Mouse (Mus musculus) gonadal fat pad, adult 2 months (tissue): ENCODE measurements around the gene Dstn. TPM values are rescaled to one million over a fixed set of nuclear protein-coding genes. Genes with fewer than 3 reads are reported as not detected.

Source experiments
- DNase-seq: peaks from one replicate; pipeline ENCODE4 v3.0.0-alpha.2; 2012; ENCODE audit warnings: low read depth
- polyA plus RNA-seq: library from polyadenylated mRNA; depleted of rRNA; stranded (reverse); fragments of >200 nt; gene quantifications from 2 replicates; pipeline ENCODE4 v1.2.3, GENCODE M21; 2012

The Dstn gene
- polyA plus RNA-seq, 1 experiment: 64.9 TPM

GRCm38 (mm10) chr2:143915600-143916135, 548 bp downstream of the Dstn start:
- DNase-seq: no peak

DNA sequence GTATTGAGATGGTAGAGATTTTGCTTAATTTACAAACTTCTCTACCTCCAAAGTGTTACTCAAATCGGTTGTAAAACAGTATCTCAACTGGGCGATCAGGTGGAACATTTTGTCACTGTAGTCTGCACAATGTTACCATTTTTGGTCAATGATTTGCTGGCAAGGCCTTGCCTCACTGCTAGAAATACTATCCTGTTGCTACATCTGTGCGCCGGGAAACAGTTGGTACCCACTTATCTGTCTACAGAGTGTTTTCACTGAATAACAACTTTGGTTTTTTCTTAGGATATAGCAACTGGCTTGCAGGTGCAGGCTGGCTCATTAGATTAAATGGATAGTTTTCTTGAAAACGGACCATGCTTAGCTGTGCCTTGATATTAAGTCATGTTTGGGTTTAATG, 1.1 kb downstream of the Dstn start:
- DNase-seq: no peak

DNA sequence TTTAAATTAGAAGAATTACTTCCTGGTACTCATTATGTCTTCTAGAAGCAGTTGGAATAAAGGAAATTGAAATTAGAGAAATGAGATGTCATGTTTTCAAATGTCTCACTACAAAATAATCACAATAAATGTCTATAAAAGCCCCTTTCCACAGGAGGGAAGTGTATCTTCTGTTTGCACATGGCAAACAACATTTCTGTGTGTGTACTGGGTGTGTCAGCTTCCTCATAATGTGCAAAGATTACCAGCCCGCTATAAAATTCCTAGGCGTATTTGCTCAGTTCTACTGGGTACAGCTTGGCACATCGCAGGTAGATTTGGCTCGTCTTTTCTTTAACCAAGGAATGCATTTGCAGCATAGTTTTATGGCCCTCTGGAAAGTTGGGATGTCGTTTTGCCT, 2.5 kb downstream of the Dstn start:
- DNase-seq: no peak

DNA sequence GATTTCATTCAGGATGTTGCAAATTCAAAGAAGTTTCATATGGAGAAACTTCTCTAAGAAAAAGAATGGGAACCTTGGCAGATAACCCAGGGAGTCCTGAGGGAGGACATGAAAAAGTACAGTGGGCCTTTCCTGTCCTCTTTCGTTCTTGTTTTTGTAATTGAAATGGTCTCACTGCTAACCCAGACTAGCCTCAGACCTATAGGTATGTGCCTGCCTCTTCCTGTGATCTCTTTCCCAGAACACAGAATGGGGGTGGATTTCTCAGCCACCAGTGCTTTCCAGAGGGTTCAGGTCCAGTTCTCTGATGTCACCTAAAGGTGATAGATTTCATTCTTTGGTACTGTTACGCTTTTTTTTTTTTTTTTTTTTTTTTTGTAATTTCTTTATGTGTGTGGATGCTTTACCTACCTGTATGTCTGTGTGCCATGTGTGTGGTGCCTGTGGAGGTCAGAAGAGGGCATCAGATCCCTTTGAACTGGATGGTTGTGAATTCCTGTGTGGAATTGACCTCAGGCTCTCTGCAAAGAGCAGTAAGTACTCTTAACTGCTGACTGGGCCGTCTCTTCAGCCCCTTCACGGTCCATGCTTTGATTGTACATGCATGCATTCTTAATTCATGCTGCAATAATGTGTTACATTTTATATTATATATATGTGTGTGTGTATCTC, 3.8 kb downstream of the Dstn start:
- DNase-seq: no peak

GRCm38 (mm10) chr2:143924085-143924484, 9.0 kb downstream of the Dstn start:
- DNase-seq: no peak

DNA sequence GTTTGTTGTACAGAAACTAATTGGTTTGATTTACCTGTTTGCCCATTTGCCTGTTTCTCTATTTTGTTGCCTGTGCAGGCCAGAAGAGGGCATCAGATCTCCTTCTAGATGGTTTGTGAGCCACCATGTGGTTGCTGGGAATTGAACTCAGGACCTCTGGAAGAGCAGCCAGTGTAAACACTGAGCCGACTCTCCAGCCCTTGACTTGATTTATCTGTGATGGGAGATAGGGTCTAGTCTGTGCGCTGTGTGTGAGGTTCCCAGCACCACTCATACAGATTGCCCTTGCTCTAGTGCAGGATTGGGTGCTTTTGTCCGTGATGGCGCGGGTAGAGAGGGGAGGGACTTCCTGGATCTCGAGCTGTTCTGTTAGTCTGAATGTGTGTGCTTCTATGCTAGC, 10.7 kb downstream of the Dstn start:
- no peak for DNase-seq

DNA sequence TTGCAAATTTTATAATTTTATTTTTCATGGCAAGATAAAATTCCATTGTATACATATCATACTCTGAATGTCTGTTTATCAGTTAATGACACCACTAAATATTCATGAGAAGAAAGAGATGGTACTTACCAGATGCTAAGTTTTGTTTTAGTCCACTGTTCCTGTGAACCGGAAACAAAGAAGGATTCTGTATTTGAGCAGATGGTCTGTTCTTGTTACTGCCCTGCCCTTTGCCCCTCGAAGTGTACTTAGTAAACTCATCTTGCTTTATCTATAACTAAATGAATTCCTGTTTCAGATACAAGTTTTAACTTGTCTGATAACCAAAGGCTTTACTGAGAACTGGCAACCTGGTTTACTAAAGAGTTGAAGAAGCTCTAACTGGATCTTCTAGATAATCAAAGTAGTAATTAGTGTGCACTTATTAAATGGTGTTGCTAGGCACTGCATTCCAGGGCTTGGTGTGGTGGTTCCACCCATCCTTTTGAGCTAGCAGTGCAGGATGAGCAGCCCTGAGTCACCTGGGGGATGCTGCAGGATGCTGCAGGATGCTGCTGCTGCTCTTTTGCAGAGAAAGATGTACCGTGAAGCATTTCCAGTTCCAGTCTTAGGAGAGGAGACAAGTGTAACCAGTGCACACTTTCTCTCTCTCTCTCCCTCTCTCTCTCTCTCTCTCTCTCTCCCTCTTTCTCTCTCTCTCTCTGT, 14.6 kb downstream of the Dstn start:
- DNase-seq: no peak

DNA sequence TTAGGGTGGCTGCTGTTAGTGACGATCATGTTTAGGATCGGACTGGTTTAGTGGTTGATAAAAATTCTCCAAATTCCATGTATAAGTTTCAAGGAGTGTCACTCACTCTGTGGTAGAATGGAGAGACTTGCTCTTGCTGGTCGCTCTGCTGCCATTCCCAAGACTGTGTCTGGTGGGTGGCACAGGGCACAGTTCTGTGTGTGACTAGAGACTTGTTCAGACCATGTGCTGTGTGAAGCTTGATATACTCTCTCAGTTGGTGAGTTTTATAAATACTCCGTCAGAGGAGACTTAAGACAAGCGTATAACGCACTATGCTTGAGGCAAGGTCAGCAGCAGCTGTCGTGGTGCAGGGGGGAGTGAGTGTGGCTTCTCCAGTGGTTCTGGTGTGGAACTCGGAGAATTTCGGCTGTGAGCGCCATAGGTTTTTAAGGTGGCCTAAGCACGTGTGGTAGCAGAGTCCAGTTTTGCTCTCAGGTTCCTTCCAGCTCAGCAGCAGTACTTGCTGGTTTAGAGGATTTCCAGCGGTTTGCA, 17.3 kb downstream of the Dstn start:
- no peak for DNase-seq

DNA sequence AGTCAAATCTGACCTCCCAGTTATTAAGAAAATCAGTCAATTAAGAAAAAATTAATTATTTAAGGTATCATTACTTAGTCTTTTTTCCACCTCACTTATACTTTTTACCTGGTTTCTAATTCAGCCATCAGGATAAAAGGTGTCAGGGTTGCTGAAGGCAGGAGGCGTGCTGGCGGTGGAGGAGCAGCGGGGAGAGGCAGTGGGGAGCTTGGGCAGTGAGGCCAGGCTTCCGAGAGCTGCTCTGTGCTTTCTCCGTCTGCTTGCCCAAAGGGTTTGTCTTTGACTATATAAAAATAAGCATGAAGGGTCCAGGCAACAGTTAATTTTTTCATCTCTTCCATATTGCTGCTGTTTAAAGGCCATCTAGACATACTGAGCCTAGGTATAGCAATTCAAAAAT, 18.4 kb downstream of the Dstn start:
- no peak for DNase-seq

- no peak for DNase-seq
Observed at GRCm38 (mm10) chr2:143934439-143934838, 19.3 kb downstream of the Dstn start.

DNA sequence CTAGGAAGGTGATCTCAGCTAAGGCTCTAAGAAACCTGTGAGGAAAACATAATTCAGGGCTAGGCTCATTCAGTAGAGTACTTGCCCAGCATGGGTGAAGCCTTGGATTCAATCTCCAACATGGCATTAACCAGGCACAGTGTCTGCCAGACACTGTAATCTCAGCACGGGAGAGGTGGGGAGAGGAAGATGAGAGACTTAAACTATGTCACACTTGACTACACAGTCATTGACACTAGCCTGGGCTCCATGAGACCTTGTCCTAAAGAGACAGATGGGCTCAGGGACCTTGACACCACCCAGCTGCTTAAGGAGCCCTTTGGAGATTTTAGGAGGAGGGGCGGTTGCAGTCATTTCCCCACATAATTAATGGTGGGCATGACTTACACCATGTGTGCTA, 22.7 kb downstream of the Dstn start:
- no peak for DNase-seq

DNA sequence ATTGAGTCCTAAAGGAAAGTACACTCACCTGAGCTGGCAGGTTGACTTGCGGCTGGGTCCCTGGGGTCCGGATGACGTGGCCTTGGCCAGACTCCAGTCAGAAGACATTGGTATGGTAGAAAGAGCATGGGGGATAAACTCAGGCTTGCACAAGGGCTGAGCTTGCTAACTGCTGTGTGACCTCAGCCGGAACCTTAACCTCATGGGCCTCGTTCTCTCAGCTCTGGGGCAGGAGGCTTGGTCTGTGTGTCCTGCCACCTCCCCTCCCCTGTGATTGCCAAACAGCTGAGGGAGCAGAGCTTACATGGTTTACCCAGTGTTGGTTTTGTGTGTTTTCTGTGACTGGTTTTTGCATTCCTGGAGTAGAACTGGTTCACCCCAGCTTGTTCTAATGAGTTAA, 25.3 kb downstream of the Dstn start:
- no peak for DNase-seq

DNA sequence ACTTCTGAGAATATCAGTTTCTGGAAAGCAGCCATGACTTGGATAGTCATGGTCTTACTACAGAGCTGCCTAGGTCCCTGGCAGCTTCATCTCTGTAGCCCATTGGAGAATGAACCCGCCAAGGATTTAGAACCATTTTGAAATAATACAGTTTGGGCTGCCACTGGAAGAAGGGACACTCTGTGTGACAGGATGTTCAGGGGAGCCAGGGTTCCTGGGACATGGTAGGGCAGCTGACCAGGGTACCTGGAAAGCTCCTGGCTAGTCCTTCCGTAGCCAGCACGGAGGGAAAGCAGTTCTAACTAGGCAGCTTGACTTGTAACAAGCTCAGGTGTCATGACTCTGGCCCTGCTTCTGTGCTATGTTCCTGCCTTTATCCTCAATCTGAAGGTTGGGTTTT, 29.7 kb downstream of the Dstn start:
- DNase-seq: no peak

DNA sequence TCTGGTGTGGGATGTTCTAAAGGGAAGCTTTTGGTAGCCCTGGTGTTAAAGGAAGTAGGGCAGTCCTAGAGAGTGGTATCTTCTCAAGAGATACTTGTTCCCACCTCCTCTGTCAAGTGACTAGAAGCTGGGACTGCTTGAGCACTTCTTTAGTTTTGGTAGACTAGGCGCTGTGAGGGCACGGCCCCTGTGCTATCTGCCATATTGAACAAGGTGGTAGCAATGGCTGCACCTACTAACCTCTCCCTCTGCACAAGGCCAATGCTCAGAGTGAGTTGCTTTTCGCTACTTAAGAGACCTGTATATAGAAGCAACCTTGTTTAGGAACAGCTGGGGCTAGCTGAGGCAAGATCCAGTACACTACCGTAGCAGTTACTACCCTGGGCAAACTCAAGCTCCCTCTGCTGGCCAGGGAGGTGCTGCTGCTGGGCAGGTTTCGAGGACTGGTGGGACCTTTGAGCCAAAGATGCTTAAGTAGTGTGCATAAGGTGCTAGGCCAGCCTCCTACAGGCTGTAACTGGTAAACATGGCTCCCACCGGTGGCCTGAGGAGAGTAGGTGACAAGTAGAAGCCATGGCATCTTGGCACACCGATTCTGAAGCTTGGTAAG, 30.5 kb downstream of the Dstn start:
- no peak for DNase-seq

DNA sequence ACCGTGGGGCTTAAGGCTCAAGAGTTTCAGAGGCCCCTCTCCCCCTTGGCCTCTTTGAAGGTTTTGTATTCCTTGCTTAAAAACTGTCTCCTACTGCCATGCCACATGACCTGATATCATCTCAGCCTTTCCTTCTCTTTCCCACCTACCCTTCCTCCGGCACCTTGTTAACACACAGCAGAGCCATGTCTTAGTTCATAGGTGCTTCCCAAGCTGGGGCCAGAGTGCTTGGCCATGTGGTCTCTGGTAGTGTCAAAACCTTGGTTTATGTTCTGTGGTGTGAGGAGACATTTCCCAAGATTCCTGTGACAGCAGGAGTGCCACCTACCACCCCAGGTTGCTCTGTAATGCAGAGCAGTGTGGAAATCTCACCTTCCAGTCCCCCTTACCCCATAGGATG, 31.3 kb downstream of the Dstn start:
- DNase-seq: no peak

DNA sequence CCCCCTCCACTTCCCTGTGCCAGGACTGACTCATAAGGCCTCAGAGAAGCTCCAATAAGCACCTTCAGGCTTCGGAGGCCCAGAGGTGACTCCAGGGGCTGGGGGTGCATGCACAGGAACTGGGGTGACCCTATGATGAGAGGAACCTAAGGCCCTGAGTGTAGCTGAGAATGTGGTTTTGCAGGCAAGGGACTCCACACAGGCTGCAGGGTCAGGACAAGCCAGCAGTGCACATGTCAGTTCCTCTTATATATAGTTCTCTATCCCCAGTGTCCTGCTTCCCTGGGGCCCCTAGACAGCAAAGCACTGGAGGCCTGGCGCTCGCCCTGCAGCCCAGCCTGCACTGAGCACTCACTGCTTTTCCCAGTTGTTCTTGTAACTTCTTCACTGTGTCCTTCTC, 32.9 kb downstream of the Dstn start:
- no peak for DNase-seq

- DNase-seq: no peak
Observed at GRCm38 (mm10) chr2:143948416-143948815, 33.3 kb downstream of the Dstn start.

DNA sequence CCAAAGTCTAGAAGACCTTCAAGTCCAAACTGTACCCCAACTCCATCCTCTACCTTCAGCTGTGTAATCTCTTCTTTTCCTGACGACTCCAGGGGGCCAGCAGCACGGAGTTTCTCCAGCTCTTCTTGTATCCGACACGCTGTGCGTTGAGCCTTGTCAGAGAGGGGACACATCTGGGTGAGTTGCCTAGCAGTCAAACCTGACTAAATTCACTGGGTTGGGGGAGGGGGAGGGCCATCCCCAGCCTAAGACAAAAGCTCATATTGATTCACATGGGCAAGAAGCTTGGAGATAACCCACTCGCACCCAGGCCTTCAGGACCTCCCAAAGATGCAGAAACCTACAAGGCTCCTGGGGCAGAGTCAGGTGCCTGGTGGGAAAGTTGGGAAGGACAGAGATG, 34.1 kb downstream of the Dstn start:
- DNase-seq: no peak

DNA sequence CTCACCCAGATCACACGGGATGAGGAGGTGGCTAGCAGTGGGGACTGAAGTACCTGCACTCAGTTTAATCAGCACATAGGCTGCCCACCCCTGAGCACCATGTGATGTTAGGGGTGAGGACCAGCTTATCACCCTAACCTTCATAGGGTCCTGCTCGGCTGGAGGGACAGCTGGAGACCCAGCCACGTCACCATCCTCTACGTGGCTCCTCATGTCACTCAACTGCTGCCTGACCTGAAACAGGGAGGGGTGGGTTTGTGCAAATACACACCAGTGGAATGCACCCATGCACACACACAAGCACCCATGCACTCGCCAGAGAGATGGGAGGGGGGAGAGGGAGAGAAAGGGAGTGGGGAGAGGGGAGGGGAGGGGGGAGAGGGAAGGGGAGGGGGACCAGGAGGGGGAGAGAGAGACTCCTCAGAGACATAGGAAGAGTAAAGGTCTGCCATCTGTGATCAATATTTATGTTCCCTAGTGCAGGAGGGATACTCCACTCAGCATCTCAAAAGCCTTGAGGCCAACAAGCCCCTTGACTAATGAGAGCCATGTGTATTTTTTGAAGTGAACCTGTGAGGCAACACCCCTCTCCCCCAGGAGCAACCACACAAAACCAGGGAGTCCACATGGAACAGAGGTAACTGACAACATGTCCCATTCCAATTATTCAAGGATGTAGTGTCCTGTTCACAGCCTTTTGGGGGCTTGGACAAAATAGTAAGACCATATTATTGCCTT, 35.3 kb downstream of the Dstn start:
- DNase-seq: no peak

- DNase-seq: no peak
Observed at GRCm38 (mm10) chr2:143951028-143951420, 35.9 kb downstream of the Dstn start.

DNA sequence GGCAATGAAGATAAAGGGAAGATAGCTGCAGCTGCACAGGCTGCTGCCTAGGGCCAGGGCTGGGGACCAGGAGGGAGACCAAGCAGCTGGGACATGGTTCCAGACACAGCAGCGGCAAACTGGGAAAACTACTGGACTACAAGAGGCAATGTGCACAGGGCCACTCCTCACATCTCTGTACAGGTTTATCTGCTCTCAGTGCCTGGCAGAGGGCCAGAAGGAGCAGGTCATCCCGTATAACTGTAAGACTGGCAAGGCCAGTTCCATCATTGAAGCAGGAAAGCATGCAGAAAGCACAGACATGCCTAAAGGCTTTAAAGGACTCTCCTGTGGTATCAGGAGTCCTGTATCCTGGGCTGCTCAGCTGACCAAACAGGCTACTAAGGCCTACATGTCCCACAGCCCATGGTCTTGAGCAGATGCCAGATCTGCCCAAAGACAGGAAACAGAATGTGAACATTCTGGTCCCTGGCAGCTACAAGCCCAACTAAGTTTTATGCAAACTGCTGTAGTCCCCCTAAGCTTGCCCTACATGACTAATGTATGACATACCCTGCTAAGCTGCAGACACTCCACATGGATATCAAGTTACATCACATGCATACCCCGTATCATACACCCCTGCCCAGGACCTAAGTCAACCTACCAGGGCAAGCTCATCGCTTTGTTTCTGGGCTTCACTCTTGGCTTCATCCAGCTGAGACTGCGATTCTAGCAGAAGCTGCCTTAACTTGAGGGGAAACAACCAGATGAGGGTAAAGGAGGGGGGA, 36.6 kb downstream of the Dstn start:
- DNase-seq: no peak
